ENCODE assay signal across 14 mouse cellular contexts in genomic region chr13:111995716-111996115, GRCm38 (mm10).
A peak's percentile ranks its signal among the peaks of the same experiment; 100 is the strongest.
DNase-seq lines count a peak whose midpoint lies in the region; ATAC-seq and TF ChIP-seq lines count a peak whose summit lies in the region.
"Had no signal": no experiment of that assay in that cellular context is flagged by ENCODE, and none has a peak within 500 bp of the region (broad histone marks: within the 10 kb centered on the region; RNA-seq: fewer than 3 reads in every experiment).

No protein-coding gene starts in this region.

- H3K9me3 ChIP-seq in midbrain, embryonic 10.5 days (replicated peaks) = no peaks in the 10 kb centered on the region
- H3K9me3 ChIP-seq in midbrain, embryonic 15.5 days = no peaks in the 10 kb centered on the region
- H3K9me3 ChIP-seq in ES-E14 (ENCODE audit: control insufficient read depth, insufficient read depth, low read depth, low read length) = no peaks in the 10 kb centered on the region
- H3K9me3 ChIP-seq: heart, embryonic 12.5 days; hindbrain, embryonic 15.5 days had no signal

- DNase-seq in midbrain, embryonic 10.5 days (ENCODE audit: low spot score) = no peak
- DNase-seq in ES-E14 (ENCODE audit: low read depth, low spot score) = no peak
- DNase-seq in naive thymus-derived CD4-positive, alpha-beta T cell, adult 2 months (ENCODE audit: low read depth) = peak; percentile 37
- DNase-seq in gastrocnemius, adult 8-10 months (ENCODE audit: low spot score in 2 of 2) = no peak
- no peak for DNase-seq in cerebellum, adult 8-10 months
- DNase-seq: adrenal gland, postnatal 14 days; cerebellum, adult 18-20 months; gastrocnemius, postnatal 14 days had no signal

- no peaks in the 10 kb centered on the region for H3K36me3 ChIP-seq in midbrain, embryonic 10.5 days
- no peaks in the 10 kb centered on the region for H3K36me3 ChIP-seq in midbrain, embryonic 15.5 days (replicated peaks)
- H3K36me3 ChIP-seq in ES-E14 (ENCODE audit: control insufficient read depth, insufficient read depth, low read length, poor library complexity, severe bottlenecking) = no peaks in the 10 kb centered on the region
- H3K36me3 ChIP-seq: heart, embryonic 12.5 days; hindbrain, embryonic 15.5 days had no signal

- in situ Hi-C loops in ES-E14 (cut with MboI; ENCODE audit: low sequenced_read_pairs in 2 of 2, unreplicated experiment in 2 of 2) = no loop called here

- no peak for ATAC-seq in midbrain, embryonic 15.5 days (replicated peaks)
- ATAC-seq: activated CD4-positive, CD25-positive, alpha-beta regulatory T cell, adult 4 months; forebrain, embryonic 16.5 days; Patski had no signal

- H3K4me1 ChIP-seq in midbrain, embryonic 10.5 days = peaks cover 30% of the 10 kb centered on the region
- peaks cover 20% of the 10 kb centered on the region for H3K4me1 ChIP-seq in midbrain, embryonic 15.5 days
- H3K4me1 ChIP-seq in ES-E14 (ENCODE audit: control insufficient read depth in 2 of 2, insufficient read depth in 2 of 2, low read length in 2 of 2, poor library complexity in 1 of 2) = no peaks in the 10 kb centered on the region; a peak in 1 of 4 replicates

- H3K4me2 ChIP-seq in midbrain, embryonic 15.5 days = no peak overlapping the region
- H3K4me2 ChIP-seq: heart, embryonic 12.5 days; hindbrain, embryonic 15.5 days had no signal

- H3K27me3 ChIP-seq in midbrain, embryonic 10.5 days (ENCODE audit: low read depth, poor library complexity, severe bottlenecking) = peaks cover 5% of the 10 kb centered on the region
- no peaks in the 10 kb centered on the region for H3K27me3 ChIP-seq in midbrain, embryonic 15.5 days (replicated peaks)
- H3K27me3 ChIP-seq: hindbrain, embryonic 15.5 days; Patski had no signal

- no peak overlapping the region for H3K9ac ChIP-seq in midbrain, embryonic 15.5 days
- no peak overlapping the region for H3K9ac ChIP-seq in ES-E14 (ENCODE audit: insufficient read depth, low read depth, low read length, poor library complexity, severe bottlenecking)
- H3K9ac ChIP-seq: heart, embryonic 12.5 days; hindbrain, embryonic 15.5 days had no signal

- 0 out of 2 replicates have a peak overlapping the region, but pooled peaks have one; percentile 28 for H3K27ac ChIP-seq in midbrain, embryonic 10.5 days (replicated peaks)
- no peak overlapping the region for H3K27ac ChIP-seq in midbrain, embryonic 15.5 days
- H3K27ac ChIP-seq in ES-E14 (ENCODE audit: insufficient read depth, low read depth, low read length, poor library complexity, severe bottlenecking) = no peak overlapping the region
- H3K27ac ChIP-seq: hindbrain, embryonic 15.5 days had no signal

- WGBS in midbrain, embryonic 10.5 days = 86% methylated on average over 6 of the region's 6 CpGs
- 82% methylated on average over 6 of the region's 6 CpGs for WGBS in midbrain, embryonic 15.5 days

- H3K4me3 ChIP-seq in midbrain, embryonic 10.5 days = no peak overlapping the region
- H3K4me3 ChIP-seq in midbrain, embryonic 15.5 days = no peak overlapping the region
- H3K4me3 ChIP-seq in ES-E14 (ENCODE audit: insufficient read depth in 1 of 2, low read depth in 1 of 2, low read length in 2 of 2, poor library complexity in 1 of 2, severe bottlenecking in 1 of 2) = no peak overlapping the region
- H3K4me3 ChIP-seq: heart, embryonic 12.5 days; hindbrain, embryonic 15.5 days had no signal

TF ChIP-seq in ES-E14, 5 proteins besides CTCF, POLR2A, EP300 and RAD21:
- no peak for TF ChIP-seq HCFC1 (IDR thresholded peaks at IDR 0.05; ENCODE audit: borderline replicate concordance, insufficient read depth, low read length)
- TF ChIP-seq MAFK (IDR thresholded peaks at IDR 0.05; ENCODE audit: insufficient read depth, low read depth, low read length) = peak; percentile 97
